Mouse (Mus musculus) forebrain, embryonic 16.5 days (tissue): ENCODE results near the gene F2r. TPM values are rescaled to one million over a fixed set of nuclear protein-coding genes. Genes with fewer than 3 reads are reported as not detected.

Experiments used
- ATAC-seq: fragments of 200-750 bp; cut with Nextera tagmentation; 2 replicates; pipeline ENCODE4 v1.8.0; 2017; ENCODE audit warnings: mild to moderate bottlenecking, moderate library complexity
- H3K27ac ChIP-seq: fragments of 300-500 bp; sonication (generic); 2 replicates; pipeline ENCODE4 v1.5.1; 2014; ENCODE audit warnings: low read length, control low read depth
- H3K27me3 ChIP-seq: fragments of 300-500 bp; sonication (generic); replicated peaks from 2 replicates; pipeline ENCODE4 v1.6.1; 2014; ENCODE audit warnings: low read length; ENCODE audit not compliant: control insufficient read depth, insufficient read depth
- H3K36me3 ChIP-seq: fragments of 300-500 bp; sonication (generic); 2 replicates; pipeline ENCODE4 v1.6.1; 2014; ENCODE audit not compliant: control insufficient read depth, insufficient read depth
- H3K4me1 ChIP-seq: fragments of 300-500 bp; sonication (generic); replicated peaks from 2 replicates; pipeline ENCODE4 v1.6.1; 2014; ENCODE audit warnings: low read length; ENCODE audit not compliant: control insufficient read depth, insufficient read depth
- H3K4me2 ChIP-seq: fragments of 300-500 bp; sonication (generic); 2 replicates; pipeline ENCODE4 v1.6.1; 2014; ENCODE audit warnings: mild to moderate bottlenecking, low read length, control low read depth
- H3K4me3 ChIP-seq: fragments of 300-500 bp; sonication (generic); replicated peaks from 2 replicates; pipeline ENCODE4 v1.5.1; 2014; ENCODE audit warnings: mild to moderate bottlenecking, low read length, control low read depth
- H3K9ac ChIP-seq: fragments of 300-500 bp; sonication (generic); replicated peaks from 2 replicates; pipeline ENCODE4 v1.6.1; 2014; ENCODE audit warnings: low read depth, low read length, control low read depth
- H3K9me3 ChIP-seq: fragments of 300-500 bp; sonication (generic); 2 replicates; pipeline ENCODE4 v1.6.1; 2016; ENCODE audit warnings: low read length; ENCODE audit not compliant: control insufficient read depth
- WGBS: fragments of 180-500 bp; shearing (Covaris S2); extraction: QIAGEN DNeasy Blood & Tissue Kit; methylation state at CpG from one replicate; pipeline ENCODE4 v1.1.7; 2014; 5-methylcytosine and 5-hydroxymethylcytosine counted together
- polyA plus RNA-seq: library from polyadenylated mRNA; unstranded; fragments of >200 nt; fragmentation: Nextera tagmentation; extraction: Ambion mirVana; gene quantifications from 2 replicates; pipeline ENCODE4 v1.2.1, GENCODE M21; 2015

F2r gene
- polyA plus RNA-seq = 68.7 and 85.1 TPM in 2 replicates

DNA sequence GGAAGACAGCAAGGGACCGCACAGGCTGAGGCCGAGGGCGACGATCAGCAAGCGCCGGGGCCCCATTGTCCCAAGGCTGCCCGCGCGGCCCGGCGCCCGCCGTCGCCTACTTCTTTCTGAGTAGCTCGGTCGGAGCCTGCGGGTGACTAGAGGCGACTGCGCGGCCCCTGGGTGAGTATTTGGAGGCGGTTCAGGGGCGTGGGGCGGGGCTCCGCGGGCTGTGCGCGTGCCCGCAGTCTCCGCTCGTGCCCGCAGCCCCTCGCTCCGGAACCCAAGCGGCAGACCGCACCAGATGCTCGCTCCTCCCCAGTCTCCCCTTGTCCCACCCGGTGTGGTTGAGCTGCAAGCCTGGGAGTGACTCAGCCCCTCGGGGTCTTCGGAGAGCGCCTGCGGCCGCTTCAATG lies at the start of gene F2r:
Gene F2r (minus strand): TSS at position 179 of the 404 bp plus-strand sequence.
- peak within 1 kb of the TSS; percentile 51 for H3K27ac ChIP-seq
- peak within 1 kb of the TSS; percentile 92 for H3K4me3 ChIP-seq
- under 1% methylated on average over 42 of the region's 42 CpGs for WGBS
- peak; percentile 92 for ATAC-seq
- no peaks in the 10 kb centered on the region for H3K9me3 ChIP-seq
- no peaks in the 10 kb centered on the region for H3K27me3 ChIP-seq
- peak within 1 kb of the TSS; percentile 84 for H3K4me2 ChIP-seq
- peaks cover 21% of the 10 kb centered on the region for H3K4me1 ChIP-seq
- no peaks in the 10 kb centered on the region for H3K36me3 ChIP-seq
- H3K9ac ChIP-seq = peak within 1 kb of the TSS; percentile 81

DNA sequence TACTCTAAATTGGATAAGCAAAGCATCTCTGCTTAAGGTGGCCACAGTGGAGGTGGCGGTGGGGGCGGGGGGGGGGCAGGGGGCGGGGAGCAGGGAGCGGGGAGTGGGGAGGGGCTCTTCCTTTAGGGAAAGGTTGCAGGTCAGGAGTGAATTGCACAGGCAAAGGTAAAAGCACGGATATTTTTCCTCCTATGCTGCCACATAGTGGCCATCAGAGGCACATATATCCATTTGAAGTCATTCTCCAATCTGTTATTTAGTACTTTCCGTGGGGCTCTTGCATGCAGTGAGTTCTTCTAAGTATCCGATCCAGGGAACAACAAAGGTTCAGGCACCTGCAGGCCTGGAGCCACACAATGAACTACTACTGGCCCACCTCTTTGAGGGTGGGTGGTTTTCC lies 49.0 kb upstream of the F2r start:
- WGBS = 26% methylated on average over 6 of the region's 7 CpGs

DNA sequence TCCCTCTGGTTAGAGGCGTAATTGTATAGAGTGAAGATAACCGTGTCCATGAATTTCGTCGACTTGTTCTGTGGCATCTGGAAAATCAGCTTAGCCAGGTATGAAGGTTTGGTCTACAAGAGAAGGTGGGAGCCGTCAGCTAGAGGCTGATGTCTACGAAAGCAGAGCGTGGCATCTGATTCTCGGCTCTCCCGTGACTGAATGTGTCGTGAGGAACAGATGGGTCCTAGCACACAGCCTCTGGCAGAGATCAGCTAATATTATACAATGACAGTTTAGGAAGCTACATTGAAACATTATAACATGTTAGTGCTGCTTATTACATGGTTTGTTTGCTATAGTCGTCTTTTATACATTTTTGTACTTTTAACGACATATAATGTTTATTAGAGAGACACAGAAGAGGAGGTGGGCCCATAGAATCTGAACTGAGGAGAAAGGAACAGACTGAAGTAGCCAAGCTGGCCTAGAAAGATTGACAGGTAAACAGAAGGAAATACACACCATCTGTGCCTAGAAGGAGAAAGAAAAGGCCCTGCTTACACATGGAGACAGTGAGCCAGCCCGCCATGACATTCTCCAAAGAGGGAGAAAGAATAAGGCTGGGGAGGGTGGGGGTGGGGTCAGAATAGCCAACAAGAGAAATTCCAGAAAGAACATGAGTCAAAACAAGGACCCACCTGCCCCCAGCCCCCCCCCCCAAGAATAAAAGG lies 47.5 kb upstream of the F2r start:
- no peaks in the 10 kb centered on the region for H3K9me3 ChIP-seq
- peak; percentile 90 for ATAC-seq
- peak overlapping the region; percentile 62 for H3K27ac ChIP-seq
- no peak overlapping the region for H3K9ac ChIP-seq
- no peaks in the 10 kb centered on the region for H3K27me3 ChIP-seq
- H3K4me2 ChIP-seq = no peak overlapping the region
- no peaks in the 10 kb centered on the region for H3K36me3 ChIP-seq
- H3K4me1 ChIP-seq = peaks cover 17% of the 10 kb centered on the region
- WGBS = 63% methylated on average over 13 of the region's 13 CpGs
- no peak overlapping the region for H3K4me3 ChIP-seq

More for the DNA sequence above, 49.0 kb upstream of the F2r start:
- Histone ChIP-seq H3K27me3 (no peaks in the 10 kb centered on the region), H3K27ac (no peak overlapping the region), H3K36me3 (no peaks in the 10 kb centered on the region), H3K4me3 (no peak overlapping the region), H3K4me1 (peaks cover 17% of the 10 kb centered on the region), H3K9ac (no peak overlapping the region), H3K9me3 (no peaks in the 10 kb centered on the region), H3K4me2 (no peak overlapping the region)
- ATAC-seq = peak; percentile 34; the same call in 1 of the 2 replicates

DNA sequence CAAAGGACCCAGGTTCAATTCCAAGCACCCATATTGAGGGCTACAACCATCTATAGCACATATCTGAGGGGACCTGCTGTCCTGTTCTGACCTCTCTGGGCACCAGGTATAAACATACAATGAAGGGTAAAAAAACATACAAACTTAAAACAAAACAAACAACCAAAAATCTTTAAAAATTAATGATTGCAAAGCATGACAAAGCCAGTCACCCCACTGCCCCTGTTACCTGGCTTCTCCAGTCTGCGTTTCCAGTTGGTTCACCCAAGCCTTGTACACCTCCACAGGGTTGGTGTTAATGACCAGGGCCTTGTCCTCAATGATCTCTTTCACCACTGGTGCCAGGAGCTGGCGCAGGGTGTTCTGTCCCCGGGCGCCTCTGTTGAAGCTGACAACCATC lies 45.5 kb upstream of the F2r start:
- WGBS = 98% methylated on average over 4 of the region's 4 CpGs
- Histone ChIP-seq H3K4me1 (peaks cover 17% of the 10 kb centered on the region), H3K9me3 (no peaks in the 10 kb centered on the region), H3K4me2 (no peak overlapping the region), H3K27me3 (no peaks in the 10 kb centered on the region), H3K27ac (no peak overlapping the region), H3K9ac (no peak overlapping the region), H3K36me3 (no peaks in the 10 kb centered on the region), H3K4me3 (no peak overlapping the region)
- ATAC-seq = no peak

DNA sequence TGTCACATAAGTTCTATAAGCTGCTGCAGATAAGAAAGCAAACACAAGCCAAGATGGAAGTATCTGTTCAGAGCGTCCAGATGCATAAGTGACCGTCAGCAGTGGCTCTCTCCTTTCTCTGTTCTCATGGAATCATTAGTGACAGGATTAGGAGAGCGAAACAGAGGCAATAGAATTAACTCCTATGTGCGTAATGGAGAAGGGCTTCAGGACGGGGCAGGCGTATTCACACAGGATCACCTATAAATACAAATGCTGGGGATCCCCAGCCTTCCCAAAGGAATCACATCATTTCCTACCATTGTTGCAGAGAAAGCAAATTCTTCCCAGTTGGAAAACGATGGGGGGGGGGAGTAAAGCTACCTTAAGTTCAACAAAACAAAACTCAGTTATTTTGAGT lies 41.1 kb upstream of the F2r start:
- H3K27ac ChIP-seq = no peak overlapping the region
- H3K4me2 ChIP-seq = no peak overlapping the region
- H3K9me3 ChIP-seq = no peaks in the 10 kb centered on the region
- H3K36me3 ChIP-seq = no peaks in the 10 kb centered on the region
- no peaks in the 10 kb centered on the region for H3K27me3 ChIP-seq
- H3K4me3 ChIP-seq = no peak overlapping the region
- peaks cover 7% of the 10 kb centered on the region; the same call in 1 of the 2 replicates for H3K4me1 ChIP-seq
- ATAC-seq = no peak
- no peak overlapping the region for H3K9ac ChIP-seq
- WGBS = 76% methylated on average over 7 of the region's 7 CpGs

DNA sequence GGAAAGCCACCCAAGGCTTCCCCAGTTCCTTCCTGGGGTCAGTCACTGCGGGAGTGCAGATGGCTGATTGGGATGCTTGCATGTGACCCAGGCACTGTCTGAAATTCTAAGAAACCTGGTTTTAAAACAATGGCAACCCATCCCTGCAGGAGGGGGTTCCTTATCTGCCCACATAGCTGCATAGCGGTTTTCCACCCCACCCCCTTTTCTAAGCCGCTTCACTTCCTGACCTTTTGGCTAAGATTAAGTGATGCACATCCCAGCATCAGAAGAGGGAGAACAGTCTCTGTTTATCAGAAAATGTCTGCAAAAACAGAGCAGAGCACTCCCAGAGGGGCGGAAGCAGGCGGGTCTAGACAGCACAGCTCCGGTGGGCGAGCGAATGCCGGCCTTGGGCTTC lies 38.9 kb upstream of the F2r start:
- no peak overlapping the region for H3K4me2 ChIP-seq
- ATAC-seq = no peak
- H3K36me3 ChIP-seq = no peaks in the 10 kb centered on the region
- no peaks in the 10 kb centered on the region for H3K9me3 ChIP-seq
- no peak overlapping the region for H3K4me3 ChIP-seq
- peaks cover 7% of the 10 kb centered on the region; the same call in 1 of the 2 replicates for H3K4me1 ChIP-seq
- 79% methylated on average over 9 of the region's 9 CpGs for WGBS
- no peak overlapping the region for H3K27ac ChIP-seq
- H3K9ac ChIP-seq = no peak overlapping the region
- no peaks in the 10 kb centered on the region for H3K27me3 ChIP-seq

DNA sequence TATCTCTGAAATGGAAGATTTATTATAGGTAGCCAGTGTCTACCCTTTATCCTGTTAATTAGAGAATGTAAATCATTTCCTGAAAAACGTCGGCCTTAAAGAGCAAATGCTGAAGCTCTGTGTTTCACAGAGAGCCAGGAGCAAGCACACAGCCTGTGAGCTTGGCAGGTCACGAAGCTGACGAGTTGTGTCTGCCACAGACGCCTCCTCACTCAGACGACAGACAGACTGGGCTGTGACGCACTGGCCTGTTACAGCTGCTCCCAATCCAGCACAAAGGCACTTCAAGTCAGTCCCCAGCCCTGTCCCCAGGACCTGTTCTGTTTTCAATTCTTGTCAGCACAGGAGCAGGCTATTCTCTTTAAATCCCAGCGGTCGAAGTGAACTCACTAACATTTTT lies 37.0 kb upstream of the F2r start:
- no peak overlapping the region for H3K4me2 ChIP-seq
- H3K4me1 ChIP-seq = peaks cover 7% of the 10 kb centered on the region; the same call in 1 of the 2 replicates
- H3K4me3 ChIP-seq = no peak overlapping the region
- no peaks in the 10 kb centered on the region for H3K36me3 ChIP-seq
- H3K9ac ChIP-seq = no peak overlapping the region
- 39% methylated on average over 9 of the region's 9 CpGs for WGBS
- peak overlapping the region; percentile 75 for H3K27ac ChIP-seq
- peak; percentile 93 for ATAC-seq
- H3K27me3 ChIP-seq = no peaks in the 10 kb centered on the region
- H3K9me3 ChIP-seq = no peaks in the 10 kb centered on the region

DNA sequence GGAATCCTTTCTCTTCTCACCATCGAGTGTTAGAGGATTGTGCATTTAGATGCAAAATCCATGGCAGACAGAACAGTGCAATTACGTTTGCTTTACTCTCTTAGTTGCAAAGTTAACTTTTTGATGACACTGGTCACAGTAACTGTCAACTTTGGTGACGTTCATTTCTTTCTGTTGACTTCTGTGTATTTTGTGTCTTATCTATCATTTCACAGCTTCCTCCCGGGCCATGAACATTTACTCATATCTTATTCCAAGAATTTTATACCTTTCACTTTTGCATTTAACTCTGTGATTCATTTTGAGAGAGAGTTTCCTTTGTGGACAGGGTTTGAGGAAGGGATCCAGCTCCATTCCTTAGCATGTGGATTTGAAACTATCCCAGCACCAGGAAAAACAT lies 35.4 kb upstream of the F2r start:
- no peaks in the 10 kb centered on the region for H3K36me3 ChIP-seq
- no peaks in the 10 kb centered on the region for H3K9me3 ChIP-seq
- no peaks in the 10 kb centered on the region for H3K27me3 ChIP-seq
- H3K4me2 ChIP-seq = no peak overlapping the region
- no peak for ATAC-seq
- no peak overlapping the region for H3K27ac ChIP-seq
- H3K4me1 ChIP-seq = peaks cover 7% of the 10 kb centered on the region; the same call in 1 of the 2 replicates
- 91% methylated on average over 4 of the region's 4 CpGs for WGBS
- no peak overlapping the region for H3K9ac ChIP-seq
- no peak overlapping the region for H3K4me3 ChIP-seq

DNA sequence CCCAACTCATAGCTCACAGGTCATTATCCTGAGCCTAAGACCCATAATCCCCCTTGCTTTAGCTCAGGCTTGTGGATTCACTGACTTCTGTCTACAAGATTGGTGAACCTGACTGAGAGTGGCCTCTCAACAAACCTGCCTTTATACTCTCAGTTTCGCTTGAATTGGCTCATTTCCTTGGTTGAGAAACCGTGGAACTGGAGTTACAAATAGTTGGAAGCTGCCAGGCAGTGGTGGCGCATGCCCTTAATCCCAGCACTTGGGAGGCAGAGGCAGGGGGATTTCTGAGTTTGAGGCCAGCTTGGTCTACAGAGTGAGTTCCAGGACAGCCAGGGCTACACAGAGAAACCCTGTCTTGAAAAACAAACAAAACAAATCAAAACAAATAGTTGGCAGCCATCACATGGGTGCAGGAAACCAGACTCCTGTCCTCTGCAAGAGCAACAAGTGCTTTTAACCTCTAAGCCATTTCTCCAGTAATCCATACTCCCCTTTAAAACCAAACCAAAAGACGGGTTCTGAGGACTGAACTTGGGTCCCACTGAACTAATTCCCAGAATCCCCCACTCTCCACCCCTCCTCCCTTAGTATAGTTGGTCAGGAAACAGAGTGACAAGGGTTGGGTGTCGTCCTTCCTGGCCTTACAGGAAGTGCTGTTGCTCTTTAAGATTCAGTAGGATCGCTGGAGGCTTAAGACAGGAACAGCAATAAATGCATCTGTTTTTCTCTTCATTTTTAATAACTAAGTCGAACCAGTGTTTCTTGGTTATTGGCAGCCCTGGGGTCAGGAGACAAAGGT lies 33.8 kb upstream of the F2r start:
- no peak overlapping the region for H3K4me2 ChIP-seq
- 84% methylated on average over 7 of the region's 7 CpGs for WGBS
- H3K9ac ChIP-seq = no peak overlapping the region
- no peaks in the 10 kb centered on the region for H3K27me3 ChIP-seq
- H3K4me3 ChIP-seq = no peak overlapping the region
- no peak for ATAC-seq
- H3K36me3 ChIP-seq = no peaks in the 10 kb centered on the region
- H3K9me3 ChIP-seq = no peaks in the 10 kb centered on the region
- H3K27ac ChIP-seq = no peak overlapping the region
- H3K4me1 ChIP-seq = peaks cover 7% of the 10 kb centered on the region; the same call in 1 of the 2 replicates
